Mouse (Mus musculus): ENCODE measurements at regions not wholly inside any gene's neighbourhood (a gene's known extent, or its start where the extent isn't known, plus 50 kb on each side); places are given as distances from the start of the nearest gene placed in this dataset.

- Histone ChIP-seq H3K4me2 (ENCODE audit: low read depth, low read length) (no peak overlapping the region), H3K4me1 (ENCODE audit: control insufficient read depth, insufficient read depth, low read length) (no peaks in the 10 kb centered on the region), H3K9ac (ENCODE audit: low read length) (no peak overlapping the region), H3K9me3 (replicated peaks; ENCODE audit: control insufficient read depth, low read length) (no peaks in the 10 kb centered on the region), H3K27ac (ENCODE audit: low read length) (no peak overlapping the region), H3K36me3 (ENCODE audit: control insufficient read depth, insufficient read depth) (no peaks in the 10 kb centered on the region), H3K27me3 (ENCODE audit: control insufficient read depth, insufficient read depth, low read length) (no peaks in the 10 kb centered on the region), H3K4me3 (ENCODE audit: low read length) (no peak overlapping the region)
- no peak for ATAC-seq (replicated peaks; ENCODE audit: extremely low read depth, insufficient read depth, low FRiP score)
- 67% methylated on average over 12 of the region's 12 CpGs for WGBS
Observed at GRCm38 (mm10) chr12:105918775-105919174, 91.3 kb upstream of the Vrk1 start.

- H3K4me1 ChIP-seq (ENCODE audit: control insufficient read depth, insufficient read depth, low read length) = no peaks in the 10 kb centered on the region
- H3K4me2 ChIP-seq (ENCODE audit: low read depth, low read length) = no peak overlapping the region
- WGBS = 89% methylated on average over 7 of the region's 7 CpGs
- no peak overlapping the region for H3K4me3 ChIP-seq (ENCODE audit: low read length)
- H3K9me3 ChIP-seq (replicated peaks; ENCODE audit: control insufficient read depth, low read length) = no peaks in the 10 kb centered on the region
- no peak overlapping the region for H3K9ac ChIP-seq (ENCODE audit: low read length)
- no peaks in the 10 kb centered on the region for H3K36me3 ChIP-seq (ENCODE audit: control insufficient read depth, insufficient read depth)
- no peaks in the 10 kb centered on the region; the same call in 1 of the 2 replicates for H3K27me3 ChIP-seq (ENCODE audit: control insufficient read depth, insufficient read depth, low read length)
- ATAC-seq (replicated peaks; ENCODE audit: extremely low read depth, insufficient read depth, low FRiP score) = no peak
- no peak overlapping the region for H3K27ac ChIP-seq (ENCODE audit: low read length)
Observed at GRCm38 (mm10) chr12:105927210-105927609, 82.8 kb upstream of the Vrk1 start.

GRCm38 (mm10) chr12:105929456-105929921, 80.5 kb upstream of the Vrk1 start:
- Histone ChIP-seq H3K27ac (ENCODE audit: low read length) (no peak overlapping the region), H3K27me3 (ENCODE audit: control insufficient read depth, insufficient read depth, low read length) (no peaks in the 10 kb centered on the region; the same call in 1 of the 2 replicates), H3K4me2 (ENCODE audit: low read depth, low read length) (no peak overlapping the region), H3K4me1 (ENCODE audit: control insufficient read depth, insufficient read depth, low read length) (no peaks in the 10 kb centered on the region), H3K9ac (ENCODE audit: low read length) (no peak overlapping the region), H3K9me3 (replicated peaks; ENCODE audit: control insufficient read depth, low read length) (peaks cover 5% of the 10 kb centered on the region), H3K36me3 (ENCODE audit: control insufficient read depth, insufficient read depth) (no peaks in the 10 kb centered on the region), H3K4me3 (ENCODE audit: low read length) (no peak overlapping the region)
- 47% methylated on average over 12 of the region's 12 CpGs for WGBS
- no peak for ATAC-seq (replicated peaks; ENCODE audit: extremely low read depth, insufficient read depth, low FRiP score)

- no peak overlapping the region for H3K9ac ChIP-seq (ENCODE audit: low read length)
Observed at GRCm38 (mm10) chr12:105935441-105935880, 74.6 kb upstream of the Vrk1 start.

GRCm38 (mm10) chr12:105936812-105937530, 73.1 kb upstream of the Vrk1 start:
- Histone ChIP-seq H3K36me3 (ENCODE audit: control insufficient read depth, insufficient read depth) (no peaks in the 10 kb centered on the region), H3K4me2 (ENCODE audit: low read depth, low read length) (no peak overlapping the region), H3K9ac (ENCODE audit: low read length) (no peak overlapping the region), H3K4me3 (ENCODE audit: low read length) (no peak overlapping the region), H3K4me1 (ENCODE audit: control insufficient read depth, insufficient read depth, low read length) (no peaks in the 10 kb centered on the region), H3K27me3 (ENCODE audit: control insufficient read depth, insufficient read depth, low read length) (peaks cover 12% of the 10 kb centered on the region), H3K9me3 (replicated peaks; ENCODE audit: control insufficient read depth, low read length) (peaks cover 5% of the 10 kb centered on the region), H3K27ac (ENCODE audit: low read length) (no peak overlapping the region)
- WGBS = 68% methylated on average over 18 of the region's 18 CpGs
- no peak for ATAC-seq (replicated peaks; ENCODE audit: extremely low read depth, insufficient read depth, low FRiP score)

More at GRCm38 (mm10) chr12:105935441-105935880, 74.6 kb upstream of the Vrk1 start:
- ATAC-seq (replicated peaks; ENCODE audit: extremely low read depth, insufficient read depth, low FRiP score) = no peak
- Histone ChIP-seq H3K36me3 (ENCODE audit: control insufficient read depth, insufficient read depth) (no peaks in the 10 kb centered on the region), H3K4me2 (ENCODE audit: low read depth, low read length) (peak overlapping the region; percentile 58), H3K27ac (ENCODE audit: low read length) (no peak overlapping the region), H3K4me1 (ENCODE audit: control insufficient read depth, insufficient read depth, low read length) (no peaks in the 10 kb centered on the region), H3K4me3 (ENCODE audit: low read length) (peak overlapping the region; percentile 41), H3K9me3 (replicated peaks; ENCODE audit: control insufficient read depth, low read length) (peaks cover 5% of the 10 kb centered on the region), H3K27me3 (ENCODE audit: control insufficient read depth, insufficient read depth, low read length) (peaks cover 12% of the 10 kb centered on the region)
- 7% methylated on average over 21 of the region's 22 CpGs for WGBS

- Histone ChIP-seq H3K4me3 (ENCODE audit: low read length) (no peak overlapping the region), H3K27ac (ENCODE audit: low read length) (no peak overlapping the region), H3K9ac (ENCODE audit: low read length) (no peak overlapping the region), H3K27me3 (ENCODE audit: control insufficient read depth, insufficient read depth, low read length) (no peaks in the 10 kb centered on the region), H3K4me2 (ENCODE audit: low read depth, low read length) (no peak overlapping the region), H3K4me1 (ENCODE audit: control insufficient read depth, insufficient read depth, low read length) (no peaks in the 10 kb centered on the region), H3K36me3 (ENCODE audit: control insufficient read depth, insufficient read depth) (no peaks in the 10 kb centered on the region), H3K9me3 (replicated peaks; ENCODE audit: control insufficient read depth, low read length) (no peaks in the 10 kb centered on the region)
- WGBS = 70% methylated on average over 20 of the region's 20 CpGs
- ATAC-seq (replicated peaks; ENCODE audit: extremely low read depth, insufficient read depth, low FRiP score) = no peak
Observed at GRCm38 (mm10) chr12:105942136-105943076, 67.6 kb upstream of the Vrk1 start.

GRCm38 (mm10) chr12:105943077-105943433, 67.0 kb upstream of the Vrk1 start:
- no peak overlapping the region for H3K9ac ChIP-seq (ENCODE audit: low read length)
- no peaks in the 10 kb centered on the region for H3K36me3 ChIP-seq (ENCODE audit: control insufficient read depth, insufficient read depth)
- 77% methylated on average over 8 of the region's 8 CpGs for WGBS
- H3K27ac ChIP-seq (ENCODE audit: low read length) = no peak overlapping the region
- ATAC-seq (replicated peaks; ENCODE audit: extremely low read depth, insufficient read depth, low FRiP score) = no peak
- no peaks in the 10 kb centered on the region for H3K9me3 ChIP-seq (replicated peaks; ENCODE audit: control insufficient read depth, low read length)
- H3K27me3 ChIP-seq (ENCODE audit: control insufficient read depth, insufficient read depth, low read length) = no peaks in the 10 kb centered on the region
- no peaks in the 10 kb centered on the region for H3K4me1 ChIP-seq (ENCODE audit: control insufficient read depth, insufficient read depth, low read length)
- no peak overlapping the region for H3K4me3 ChIP-seq (ENCODE audit: low read length)
- no peak overlapping the region for H3K4me2 ChIP-seq (ENCODE audit: low read depth, low read length)

- H3K4me1 ChIP-seq (ENCODE audit: control insufficient read depth, insufficient read depth, low read length) = no peaks in the 10 kb centered on the region
- ATAC-seq (replicated peaks; ENCODE audit: extremely low read depth, insufficient read depth, low FRiP score) = no peak
- 55% methylated on average over 5 of the region's 5 CpGs for WGBS
- no peak overlapping the region for H3K4me3 ChIP-seq (ENCODE audit: low read length)
- no peaks in the 10 kb centered on the region for H3K9me3 ChIP-seq (replicated peaks; ENCODE audit: control insufficient read depth, low read length)
- H3K4me2 ChIP-seq (ENCODE audit: low read depth, low read length) = no peak overlapping the region
- no peak overlapping the region for H3K27ac ChIP-seq (ENCODE audit: low read length)
- no peaks in the 10 kb centered on the region for H3K36me3 ChIP-seq (ENCODE audit: control insufficient read depth, insufficient read depth)
- no peaks in the 10 kb centered on the region for H3K27me3 ChIP-seq (ENCODE audit: control insufficient read depth, insufficient read depth, low read length)
- no peak overlapping the region for H3K9ac ChIP-seq (ENCODE audit: low read length)
Observed at GRCm38 (mm10) chr12:105947332-105947731, 62.7 kb upstream of the Vrk1 start.

- Histone ChIP-seq H3K9ac (ENCODE audit: low read length) (no peak overlapping the region), H3K4me2 (ENCODE audit: low read depth, low read length) (no peak overlapping the region), H3K4me1 (ENCODE audit: control insufficient read depth, insufficient read depth, low read length) (no peaks in the 10 kb centered on the region), H3K27me3 (ENCODE audit: control insufficient read depth, insufficient read depth, low read length) (no peaks in the 10 kb centered on the region), H3K27ac (ENCODE audit: low read length) (no peak overlapping the region), H3K4me3 (ENCODE audit: low read length) (no peak overlapping the region), H3K36me3 (ENCODE audit: control insufficient read depth, insufficient read depth) (no peaks in the 10 kb centered on the region), H3K9me3 (replicated peaks; ENCODE audit: control insufficient read depth, low read length) (no peaks in the 10 kb centered on the region)
- 79% methylated on average over 2 of the region's 2 CpGs for WGBS
- no peak for ATAC-seq (replicated peaks; ENCODE audit: extremely low read depth, insufficient read depth, low FRiP score)
Observed at GRCm38 (mm10) chr12:105948322-105948721, 61.7 kb upstream of the Vrk1 start.
